Mouse (Mus musculus) megakaryocyte, embryonic 14.5 days (primary cell): Measurements from ENCODE around the gene Ubr2.

ENCODE experiments used
- FLI1 ChIP-seq: IDR thresholded peaks from 2 replicates; pipeline ENCODE4 v1.6.1; 2012; ENCODE audit warnings: low read length, inconsistent platforms, mixed read lengths
- GATA1 ChIP-seq: IDR thresholded peaks from 3 replicates; pipeline ENCODE4 v1.6.1; 2012; ENCODE audit warnings: mixed read lengths, low read length, inconsistent platforms, borderline replicate concordance

DNA sequence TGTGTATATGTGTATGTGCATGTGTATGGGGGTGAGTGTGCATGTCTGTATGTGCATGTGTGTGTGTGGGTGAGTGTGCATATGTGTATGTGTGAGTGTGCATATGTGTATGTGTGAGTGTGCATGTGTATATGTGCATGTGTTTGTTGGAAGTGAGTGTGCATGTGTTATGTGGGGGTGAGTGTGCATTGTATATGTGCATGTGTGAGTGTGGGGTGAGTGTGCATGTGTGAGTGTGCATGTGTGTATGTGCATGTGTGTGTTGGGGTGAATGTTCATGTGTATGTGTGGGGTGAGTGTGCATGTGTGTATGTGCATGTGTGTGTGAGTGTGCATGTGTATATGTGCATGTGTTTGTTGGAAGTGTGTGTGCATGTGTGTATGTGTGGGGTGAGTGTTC lies 24.2 kb upstream of the Ubr2 start:
- TF ChIP-seq GATA1 (no peak), FLI1 (no peak)
